Mouse (Mus musculus): ENCODE data around the gene Vps26c. TPM values are rescaled to one million over a fixed set of nuclear protein-coding genes. Genes with fewer than 3 reads are reported as not detected.
A peak's percentile ranks its signal among the peaks of the same experiment; 100 is the strongest.

Gene Vps26c
- total RNA-seq (2021): 10 to 100 TPM; 28.2 to 30.9 TPM

- intact Hi-C loops (cut with DNase I): loop anchor here (1.0 to 2.0 kb wide), 3 partner anchors 34 to 92 kb away; no protein-coding TSS in a partner anchor
- DNase-seq: peak; percentile 99
Observed at GRCm38 (mm10) chr16:94526344-94527151, at the start of gene Vps26c. Vps26c (minus strand) TSS chr16:94526830.

- intact Hi-C loops (cut with DNase I): no loop called here
- no peak for DNase-seq
Observed at GRCm38 (mm10) chr16:94575757-94576156, 49.1 kb upstream of the Vps26c start.

GRCm38 (mm10) chr16:94574718-94575094, 48.1 kb upstream of the Vps26c start:
- intact Hi-C loops (cut with DNase I): loop anchor here (5.0 kb wide), 1 partner anchor 138 kb away; no protein-coding TSS in a partner anchor
- no peak for DNase-seq

GRCm38 (mm10) chr16:94574025-94574717, 47.5 kb upstream of the Vps26c start:
- intact Hi-C loops (cut with DNase I): loop anchor here (5.0 kb wide), 1 partner anchor 138 kb away; no protein-coding TSS in a partner anchor
- DNase-seq: no peak

DNA sequence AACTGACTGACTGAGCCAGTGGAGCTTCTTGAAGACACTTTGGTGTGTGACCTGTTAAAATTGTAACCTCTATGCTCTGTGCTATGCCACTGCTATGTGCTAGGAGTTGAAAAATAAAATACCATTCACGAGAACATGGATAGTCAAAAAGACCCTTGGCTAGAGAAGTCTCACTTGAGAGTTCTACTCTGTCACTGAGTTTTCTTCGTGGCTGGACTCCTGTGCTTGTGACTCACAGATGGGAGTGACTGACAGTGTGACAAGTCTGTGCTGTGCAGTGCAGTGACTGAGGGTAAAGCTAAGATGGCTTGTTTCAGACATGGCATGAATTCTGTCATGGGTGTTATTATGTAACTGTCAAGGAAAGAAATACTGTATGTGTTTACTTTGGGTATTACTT, 45.8 kb upstream of the Vps26c start:
- intact Hi-C loops (cut with DNase I): loop anchor here (2.0 to 5.0 kb wide), 2 partner anchors 46 to 140 kb away; no protein-coding TSS in a partner anchor
- DNase-seq: no peak

GRCm38 (mm10) chr16:94571111-94571993, 44.7 kb upstream of the Vps26c start:
- intact Hi-C loops (cut with DNase I): loop anchor here (5.0 kb wide), 1 partner anchor 141 kb away; no protein-coding TSS in a partner anchor
- peak in 1 of 2 experiments; percentile 53 for DNase-seq

GRCm38 (mm10) chr16:94570361-94571041, 43.9 kb upstream of the Vps26c start:
- intact Hi-C loops (cut with DNase I): loop anchor here (5.0 kb wide), 1 partner anchor 142 kb away; no protein-coding TSS in a partner anchor
- peak; percentile 76 to 86 for DNase-seq

- intact Hi-C loops (cut with DNase I): loop anchor here (5.0 kb wide), 2 partner anchors 97 to 143 kb away; no protein-coding TSS in a partner anchor
- peak; percentile 99 to 100 for DNase-seq
Observed at GRCm38 (mm10) chr16:94569229-94570176, 42.9 kb upstream of the Vps26c start, which contains the start of gene Dyrk1a. Dyrk1a (plus strand) TSS chr16:94570010.

DNA sequence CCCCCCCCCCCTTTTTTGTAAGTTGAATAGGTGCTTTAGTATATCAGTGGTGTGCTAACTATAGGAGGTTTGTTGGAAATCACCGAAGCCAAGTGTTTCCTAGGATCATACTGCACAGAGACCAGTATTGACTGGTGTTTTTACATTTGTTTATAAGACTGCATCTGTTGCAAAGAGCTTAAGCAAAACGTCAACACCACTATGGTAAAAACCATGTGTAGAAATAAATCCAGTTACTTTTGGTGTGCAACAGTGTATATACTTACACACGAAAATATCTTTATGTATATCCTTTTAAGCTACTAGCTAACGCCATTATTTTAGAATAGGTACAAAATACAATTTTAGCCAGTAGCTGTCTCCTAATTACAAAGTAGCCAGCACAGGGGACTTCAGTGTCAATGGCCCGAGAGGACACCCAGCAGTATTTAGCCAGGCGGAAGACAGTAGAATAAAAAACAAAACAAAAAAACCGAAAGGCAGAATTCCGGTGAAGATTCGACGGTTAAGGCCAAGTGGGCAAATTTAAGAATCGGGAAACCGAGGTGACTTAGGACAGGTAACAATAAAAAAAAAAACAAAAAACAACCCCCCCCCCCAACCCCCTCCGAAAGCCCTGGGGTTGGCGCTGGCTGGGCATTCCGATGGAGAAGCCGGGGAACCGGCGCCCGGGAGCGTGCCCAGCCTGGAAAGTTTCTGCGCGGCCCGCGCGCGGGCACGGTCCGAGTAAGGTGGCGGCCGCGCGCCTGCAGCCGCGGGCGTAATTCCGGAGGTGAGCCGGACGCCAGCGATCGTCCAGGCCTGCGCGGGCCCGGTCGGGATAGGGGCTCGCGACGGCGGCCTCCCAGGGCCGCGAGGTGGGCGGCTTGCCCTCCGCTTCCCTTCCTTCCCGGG, 42.0 kb upstream of the Vps26c start:
- no peak for DNase-seq
- intact Hi-C loops (cut with DNase I): loop anchor here (1.0 to 5.0 kb wide), 2 partner anchors 41 to 96 kb away; no protein-coding TSS in a partner anchor

GRCm38 (mm10) chr16:94567751-94568150, 41.1 kb upstream of the Vps26c start:
- intact Hi-C loops (cut with DNase I): loop anchor here (1.0 to 5.0 kb wide), 2 partner anchors 40 to 95 kb away; no protein-coding TSS in a partner anchor
- DNase-seq: no peak

GRCm38 (mm10) chr16:94566834-94567585, 40.4 kb upstream of the Vps26c start:
- intact Hi-C loops (cut with DNase I): loop anchor here (5.0 kb wide), 1 partner anchor 95 kb away; no protein-coding TSS in a partner anchor
- no peak for DNase-seq

- no peak for DNase-seq
- intact Hi-C loops (cut with DNase I): loop anchor here (5.0 kb wide), 1 partner anchor 94 kb away; no protein-coding TSS in a partner anchor
Observed at GRCm38 (mm10) chr16:94566124-94566523, 39.5 kb upstream of the Vps26c start.

DNA sequence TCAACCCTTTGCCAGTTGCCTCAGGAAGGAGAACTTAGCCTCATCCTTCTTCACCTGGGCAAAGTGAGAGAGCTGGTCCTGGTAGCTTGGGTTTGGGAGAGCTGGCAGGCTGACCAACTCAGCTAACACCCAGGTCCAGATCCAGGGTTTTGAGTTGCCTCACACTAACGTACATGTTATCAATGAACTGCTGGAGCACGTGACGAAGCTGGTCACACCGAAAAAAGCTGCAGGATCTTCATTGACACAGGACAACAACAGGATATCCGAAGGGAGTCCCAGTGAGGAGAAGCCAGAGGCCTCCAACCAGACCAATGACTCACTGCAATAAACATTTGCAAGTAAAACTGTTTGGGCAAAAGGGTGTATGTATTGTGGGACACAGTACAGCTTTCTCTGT, 34.0 kb upstream of the Vps26c start:
- DNase-seq: peak in 1 of 2 experiments; percentile 27
- intact Hi-C loops (cut with DNase I): loop anchor here (2.0 kb wide), 1 partner anchor 34 kb away; the partner anchor contains the start of gene Vps26c

GRCm38 (mm10) chr16:94559782-94560181, 33.2 kb upstream of the Vps26c start:
- intact Hi-C loops (cut with DNase I): loop anchor here (2.0 kb wide), 1 partner anchor 33 kb away; the partner anchor contains the start of gene Vps26c
- no peak for DNase-seq

DNA sequence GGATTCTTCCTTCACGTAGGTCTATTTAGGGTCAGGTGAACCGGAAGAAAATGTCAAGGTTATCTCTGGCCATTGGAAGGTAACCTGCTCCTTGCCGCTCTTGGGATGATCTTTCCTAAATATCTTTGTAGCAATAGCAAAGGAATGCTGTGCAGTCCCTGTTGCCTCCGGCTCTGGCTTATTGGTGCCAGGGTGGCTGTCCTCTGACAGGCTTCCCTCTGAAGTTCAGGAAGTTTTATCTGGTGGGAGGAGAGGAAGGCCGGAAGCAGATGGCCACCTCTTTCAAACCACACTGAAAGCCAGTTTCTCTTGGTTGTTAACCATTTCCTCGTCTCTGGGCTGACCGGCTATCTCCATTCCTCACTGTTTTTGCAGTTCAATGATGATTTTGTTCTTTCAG, 32.7 kb upstream of the Vps26c start:
- intact Hi-C loops (cut with DNase I): no loop called here
- peak in 1 of 2 experiments; percentile 45 for DNase-seq

- DNase-seq: no peak
- intact Hi-C loops (cut with DNase I): no loop called here
Observed at GRCm38 (mm10) chr16:94556228-94556627, 29.6 kb upstream of the Vps26c start.

All from heart, postnatal 10 days (tissue).